Mouse (Mus musculus): Measurements from ENCODE around the gene Nvl.

Nvl gene

DNA sequence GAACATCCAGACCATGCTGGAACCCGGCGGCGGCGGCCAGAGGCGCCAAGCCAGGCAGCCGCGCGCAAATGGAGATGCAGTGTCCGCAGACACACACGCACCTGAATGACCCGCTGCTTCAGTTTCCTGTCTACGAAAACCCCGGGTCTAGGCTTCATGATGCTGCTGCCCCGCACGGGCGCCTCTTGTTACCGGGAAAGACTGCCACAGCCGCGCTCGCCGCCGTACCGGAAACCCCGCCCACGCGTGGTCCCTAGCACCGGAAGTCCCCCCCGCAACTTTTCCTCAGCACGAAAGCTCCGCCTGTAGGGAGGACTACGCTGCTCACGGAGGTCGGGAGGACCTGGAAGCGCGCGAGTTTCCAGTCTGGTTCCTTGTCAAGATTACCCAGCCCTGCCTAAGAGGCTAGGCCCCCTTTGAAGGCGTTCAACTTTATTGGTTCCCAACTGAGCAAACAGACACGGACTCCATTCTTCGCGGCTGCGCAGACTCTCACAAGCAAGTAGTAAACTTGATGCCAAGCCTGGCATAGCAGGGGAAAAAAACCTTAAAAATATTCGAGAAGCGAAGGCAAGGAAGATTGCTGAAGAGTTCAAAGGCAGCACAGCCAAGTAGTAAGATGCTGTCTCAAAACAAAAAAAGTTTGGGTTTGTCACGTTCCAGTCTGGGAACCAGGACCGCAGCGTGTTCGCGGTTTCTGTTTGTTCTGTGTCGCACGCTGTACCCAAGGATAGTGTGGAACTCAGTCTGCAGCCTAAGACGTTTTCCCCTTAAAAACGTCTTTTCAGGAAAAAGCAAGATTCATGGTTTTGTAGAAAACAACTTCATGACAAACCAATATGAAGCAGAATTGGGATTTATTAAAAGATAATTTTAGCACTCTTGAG, at the start of gene Nvl, which contains the start of gene Cnih4:
Gene Nvl (minus strand): TSS at position 255 of the 887 bp plus-strand sequence.
Gene Cnih4 (plus strand): TSS at position 744 of the 887 bp plus-strand sequence.
- peak; percentile 86 for DNase-seq (ENCODE audit: low read depth, low spot score)

- DNase-seq (ENCODE audit: low read depth, low spot score): no peak
These were observed 44.9 kb upstream of the Nvl start for GRCm38 (mm10) chr1:181188925-181189324.

DNA sequence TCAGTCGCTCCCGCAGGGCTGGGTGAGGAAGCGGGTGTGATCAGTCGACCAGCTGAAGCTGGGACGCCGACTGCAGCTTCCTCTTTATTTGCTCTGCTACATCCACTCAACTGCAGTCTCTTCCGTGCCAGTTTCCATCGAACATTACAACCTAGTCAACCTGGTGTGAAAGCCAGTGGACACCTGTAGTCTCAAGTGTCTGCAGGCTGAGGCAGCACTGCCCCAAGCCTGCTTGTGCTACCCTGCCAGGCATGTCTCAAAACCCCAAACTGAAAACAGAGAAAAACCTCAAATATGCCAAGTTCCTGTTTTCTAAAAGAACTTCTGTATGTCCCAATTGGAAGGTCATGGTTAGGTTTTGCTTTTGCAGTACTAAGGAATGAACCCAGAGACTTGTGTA, 26.2 kb upstream of the Nvl start:
- no peak for DNase-seq (ENCODE audit: low read depth, low spot score)

GRCm38 (mm10) chr1:181168377-181168776, 24.4 kb upstream of the Nvl start:
- no peak for DNase-seq (ENCODE audit: low read depth, low spot score)

DNA sequence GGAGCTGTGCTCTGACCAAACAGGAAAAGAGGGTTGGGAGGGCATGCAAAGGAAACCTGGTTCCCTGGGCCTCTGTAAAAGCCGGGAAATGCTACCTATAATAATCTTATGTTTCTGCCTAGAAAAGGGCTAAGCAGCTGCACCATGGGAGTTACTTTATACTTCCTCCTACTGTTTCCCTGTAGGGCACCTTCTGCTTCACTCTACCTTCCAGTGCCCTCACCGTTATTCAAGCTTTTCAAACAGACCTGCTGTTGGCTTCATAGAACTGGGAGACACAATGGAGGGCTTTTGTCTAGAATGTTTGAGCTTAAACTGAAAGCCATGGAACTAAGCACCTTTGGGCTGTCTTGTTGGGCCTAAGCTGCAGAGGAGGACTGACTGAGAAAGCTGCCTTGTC, 23.8 kb upstream of the Nvl start:
- DNase-seq (ENCODE audit: low read depth, low spot score): no peak

GRCm38 (mm10) chr1:181151541-181151940, 7.5 kb upstream of the Nvl start:
- no peak for DNase-seq (ENCODE audit: low read depth, low spot score)

GRCm38 (mm10) chr1:181150827-181151534, 7.0 kb upstream of the Nvl start:
- peak; percentile 73 for DNase-seq (ENCODE audit: low read depth, low spot score)

DNA sequence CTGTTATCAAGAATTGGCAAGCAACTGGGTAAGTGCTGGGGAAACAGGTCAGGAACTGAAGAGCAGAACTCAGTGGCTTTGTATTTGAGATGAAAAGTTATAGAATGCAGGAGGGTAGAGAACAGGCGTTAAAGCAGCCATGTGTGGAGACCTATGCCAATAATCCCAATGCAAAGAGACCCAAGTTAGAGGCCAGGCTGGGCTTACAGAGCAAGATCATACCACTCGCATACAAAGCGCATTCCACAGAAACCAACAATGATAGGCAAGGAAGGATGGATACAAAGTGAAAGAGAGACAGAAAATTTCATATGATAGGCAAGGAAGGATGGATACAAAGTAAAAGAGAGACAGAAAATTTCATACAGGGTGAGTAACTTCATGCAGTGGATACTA, 6.4 kb upstream of the Nvl start:
- no peak for DNase-seq (ENCODE audit: low read depth, low spot score)

DNA sequence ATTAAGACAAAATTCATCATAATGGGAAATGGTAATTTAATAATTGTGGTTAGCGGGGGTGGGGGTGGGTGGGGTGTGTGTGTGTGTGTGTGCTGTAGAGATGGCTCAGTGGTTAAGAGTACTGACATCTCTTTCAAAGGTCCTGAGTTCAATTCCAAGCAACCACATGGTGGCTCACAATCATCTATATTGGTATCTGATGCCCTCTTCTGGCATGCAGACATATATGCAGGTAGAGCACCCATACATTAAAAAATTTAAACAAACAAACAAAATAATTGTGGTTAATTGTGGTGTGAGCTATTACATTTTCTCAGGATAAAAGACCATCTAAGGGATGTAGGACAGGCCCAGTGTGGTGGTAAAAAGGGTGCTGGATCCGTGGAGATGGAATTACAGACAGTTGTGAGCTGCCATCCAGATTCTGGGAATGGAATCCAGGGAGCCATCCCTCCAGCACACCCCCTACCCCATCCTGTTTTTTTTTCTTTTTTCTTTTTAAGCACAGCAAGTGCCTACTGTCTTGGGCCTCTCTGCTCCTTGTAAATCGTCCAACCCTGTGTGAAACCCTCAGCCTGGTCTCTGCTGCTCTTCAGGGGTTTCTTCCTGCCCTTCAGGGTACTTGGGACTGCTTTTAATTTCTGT, 5.5 kb upstream of the Nvl start:
- DNase-seq (ENCODE audit: low read depth, low spot score): no peak

DNA sequence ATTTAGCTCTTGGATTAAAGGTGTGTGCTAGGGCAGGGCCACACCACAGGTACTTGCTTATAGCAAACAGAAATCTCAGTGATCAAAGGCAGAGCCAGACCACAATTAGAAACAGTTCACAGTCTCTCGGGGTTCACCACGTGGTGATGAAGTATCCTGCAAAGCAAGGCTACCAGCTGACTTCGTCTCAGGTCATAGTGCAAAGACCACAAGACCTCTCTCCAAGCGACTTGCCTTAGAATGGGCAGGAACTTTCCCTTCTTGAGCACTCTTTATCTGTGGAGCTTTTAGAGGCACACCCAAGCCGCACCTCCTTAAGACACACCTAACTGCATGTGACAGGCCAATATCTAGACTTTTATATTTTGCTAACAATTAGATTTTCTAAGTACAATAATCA, 4.5 kb upstream of the Nvl start:
- DNase-seq (ENCODE audit: low read depth, low spot score): no peak

- DNase-seq (ENCODE audit: low read depth, low spot score): no peak
These were observed 2.2 kb upstream of the Nvl start for GRCm38 (mm10) chr1:181146187-181146586.

DNA sequence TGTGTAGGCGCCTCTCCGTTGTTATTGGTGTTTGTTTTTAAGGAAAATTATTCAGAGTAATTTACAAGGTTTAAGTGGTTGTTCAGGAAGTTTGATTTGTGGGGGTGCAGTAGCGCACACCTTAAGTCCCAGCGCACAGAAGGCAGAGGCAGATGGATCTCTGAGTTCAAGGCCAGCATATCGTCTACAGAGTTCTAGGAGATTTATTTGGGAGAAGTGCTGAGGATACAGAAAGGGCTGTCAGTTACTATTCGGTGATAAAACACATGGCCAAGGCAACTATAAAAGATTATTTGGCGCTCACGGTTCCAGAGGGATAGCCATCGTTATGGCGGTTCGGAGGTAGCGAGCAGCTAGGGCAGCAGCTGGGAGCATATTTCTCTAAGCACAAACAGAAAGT, 962 bp upstream of the Nvl start:
- DNase-seq (ENCODE audit: low read depth, low spot score): no peak

GRCm38 (mm10) chr1:181143609-181143949, 425 bp downstream of the Nvl start:
- no peak for DNase-seq (ENCODE audit: low read depth, low spot score)

DNA sequence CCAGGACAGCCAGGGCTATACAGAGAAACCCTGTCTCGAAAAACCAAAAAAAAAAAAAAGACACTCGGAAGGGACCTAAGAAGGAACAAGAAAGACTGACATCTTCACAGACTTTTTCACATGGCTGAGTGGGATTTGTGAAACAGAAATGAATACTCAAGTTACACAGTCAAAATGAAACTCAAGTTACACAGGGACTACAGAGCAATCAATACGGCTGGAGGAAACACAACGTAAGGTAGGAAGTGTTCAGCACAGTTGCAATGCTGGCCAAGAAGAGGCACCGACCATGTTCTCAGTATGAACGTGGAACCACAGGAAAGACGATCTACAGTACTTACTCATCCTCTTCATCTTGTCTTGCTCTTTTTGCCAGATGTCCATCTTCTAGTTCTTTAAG, 5.3 kb downstream of the Nvl start:
- DNase-seq (ENCODE audit: low read depth, low spot score): no peak

GRCm38 (mm10) chr1:181131915-181132314, 12.1 kb downstream of the Nvl start:
- no peak for DNase-seq (ENCODE audit: low read depth, low spot score)

- no peak for DNase-seq (ENCODE audit: low read depth, low spot score)
These were observed 17.2 kb downstream of the Nvl start for GRCm38 (mm10) chr1:181126766-181127165.

GRCm38 (mm10) chr1:181125916-181126315, 18.1 kb downstream of the Nvl start:
- no peak for DNase-seq (ENCODE audit: low read depth, low spot score)

GRCm38 (mm10) chr1:181124145-181124544, 19.9 kb downstream of the Nvl start:
- no peak for DNase-seq (ENCODE audit: low read depth, low spot score)

GRCm38 (mm10) chr1:181117112-181117511, 26.9 kb downstream of the Nvl start:
- DNase-seq (ENCODE audit: low read depth, low spot score): no peak

GRCm38 (mm10) chr1:181090048-181090447, 54.0 kb downstream of the Nvl start:
- DNase-seq (ENCODE audit: low read depth, low spot score): no peak

- no peak for DNase-seq (ENCODE audit: low read depth, low spot score)
These were observed 60.0 kb downstream of the Nvl start for GRCm38 (mm10) chr1:181084021-181084420.

GRCm38 (mm10) chr1:181073075-181073474, 70.9 kb downstream of the Nvl start:
- no peak for DNase-seq (ENCODE audit: low read depth, low spot score)
